In the genomic region with DNA sequence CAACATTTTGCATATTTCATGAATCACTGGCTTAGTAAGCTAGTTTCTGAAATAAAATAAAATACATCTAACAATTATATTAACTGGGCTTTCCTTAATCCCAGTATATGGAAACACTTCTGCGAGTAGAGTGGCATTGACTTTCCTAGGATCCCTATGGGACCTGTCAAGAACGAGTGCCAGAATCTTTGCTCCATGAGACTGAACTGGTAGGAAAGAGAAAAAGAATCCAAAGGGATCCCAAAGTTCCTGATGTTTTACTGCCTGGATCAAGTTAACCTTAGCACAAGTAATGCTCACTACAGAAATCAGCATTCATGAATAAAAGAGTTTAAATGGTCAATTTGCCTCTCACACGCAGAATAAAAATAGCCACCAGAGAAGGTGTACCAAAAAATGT, we compare ENCODE assay signal across 23 mouse cellular contexts. TPM values are rescaled to one million over a fixed set of nuclear protein-coding genes. Genes with fewer than 3 reads are reported as not detected.
DNase-seq lines count a peak whose midpoint lies in the region; ATAC-seq and TF ChIP-seq lines count a peak whose summit lies in the region.
"Had no signal": no experiment of that assay in that cellular context is flagged by ENCODE, and none has a peak within 500 bp of the region (broad histone marks: within the 10 kb centered on the region; RNA-seq: fewer than 3 reads in every experiment).

No protein-coding gene starts in this region.

- TF ChIP-seq CTCF in midbrain, postnatal 0 days (IDR thresholded peaks at IDR 0.05) = no peak
- TF ChIP-seq CTCF in brain, embryonic 14.5 days (IDR thresholded peaks at IDR 0.05; ENCODE audit: borderline replicate concordance, extremely low read depth, insufficient read depth, insufficient read length) = no peak

- H3K27ac ChIP-seq in midbrain, embryonic 11.5 days (ENCODE audit: low read depth, low read length) = no peak overlapping the region
- H3K27ac ChIP-seq in midbrain, embryonic 16.5 days (ENCODE audit: low read length) = no peak overlapping the region
- 0 out of 2 replicates have a peak overlapping the region, but pooled peaks have one; percentile 9 for H3K27ac ChIP-seq in midbrain, embryonic 13.5 days
- no peak overlapping the region for H3K27ac ChIP-seq in midbrain, postnatal 0 days (ENCODE audit: low read depth, low read length)
- H3K27ac ChIP-seq: embryonic facial prominence, embryonic 10.5 days; embryonic facial prominence, embryonic 12.5 days; forebrain, embryonic 13.5 days; forebrain, embryonic 15.5 days had no signal

- no peaks in the 10 kb centered on the region for H3K9me3 ChIP-seq in midbrain, embryonic 11.5 days (ENCODE audit: control insufficient read depth, low read length)
- H3K9me3 ChIP-seq in midbrain, embryonic 16.5 days (replicated peaks; ENCODE audit: control insufficient read depth, low read length, poor library complexity, severe bottlenecking) = no peaks in the 10 kb centered on the region
- H3K9me3 ChIP-seq in midbrain, embryonic 13.5 days = no peaks in the 10 kb centered on the region
- no peaks in the 10 kb centered on the region for H3K9me3 ChIP-seq in midbrain, postnatal 0 days (ENCODE audit: low read length)
- H3K9me3 ChIP-seq: embryonic facial prominence, embryonic 10.5 days; embryonic facial prominence, embryonic 12.5 days; forebrain, embryonic 13.5 days; forebrain, embryonic 15.5 days had no signal

- H3K36me3 ChIP-seq in midbrain, embryonic 11.5 days (ENCODE audit: control insufficient read depth, insufficient read depth, low read length) = no peaks in the 10 kb centered on the region
- H3K36me3 ChIP-seq in midbrain, embryonic 16.5 days (ENCODE audit: control insufficient read depth, insufficient read depth, low read length) = no peaks in the 10 kb centered on the region
- H3K36me3 ChIP-seq in midbrain, embryonic 13.5 days = no peaks in the 10 kb centered on the region
- H3K36me3 ChIP-seq in midbrain, postnatal 0 days (ENCODE audit: insufficient read depth, low read length) = no peaks in the 10 kb centered on the region
- H3K36me3 ChIP-seq: embryonic facial prominence, embryonic 10.5 days; embryonic facial prominence, embryonic 12.5 days; forebrain, embryonic 15.5 days; G1E had no signal

- no peak overlapping the region for H3K4me3 ChIP-seq in midbrain, embryonic 11.5 days (ENCODE audit: low read depth, low read length)
- no peak overlapping the region for H3K4me3 ChIP-seq in midbrain, embryonic 16.5 days (ENCODE audit: low read depth, low read length)
- no peak overlapping the region for H3K4me3 ChIP-seq in midbrain, embryonic 13.5 days (replicated peaks)
- no peak overlapping the region for H3K4me3 ChIP-seq in midbrain, postnatal 0 days (ENCODE audit: low read depth, low read length)
- H3K4me3 ChIP-seq: embryonic facial prominence, embryonic 10.5 days; embryonic facial prominence, embryonic 12.5 days; forebrain, embryonic 13.5 days; forebrain, embryonic 15.5 days had no signal

- H3K9ac ChIP-seq in midbrain, embryonic 11.5 days (ENCODE audit: low read length) = no peak overlapping the region
- H3K9ac ChIP-seq in midbrain, embryonic 16.5 days (ENCODE audit: low read depth, low read length) = no peak overlapping the region
- no peak overlapping the region for H3K9ac ChIP-seq in midbrain, embryonic 13.5 days (replicated peaks)
- H3K9ac ChIP-seq in midbrain, postnatal 0 days (replicated peaks; ENCODE audit: low read length, poor library complexity, severe bottlenecking) = no peak overlapping the region
- H3K9ac ChIP-seq: embryonic facial prominence, embryonic 12.5 days; forebrain, embryonic 13.5 days; forebrain, embryonic 15.5 days; forebrain, postnatal 0 days had no signal

- peaks cover 11% of the 10 kb centered on the region; the same call in 1 of the 2 replicates for H3K4me1 ChIP-seq in midbrain, embryonic 11.5 days (ENCODE audit: control insufficient read depth, insufficient read depth, low read length)
- peaks cover 2% of the 10 kb centered on the region; the same call in 1 of the 2 replicates for H3K4me1 ChIP-seq in midbrain, embryonic 16.5 days (ENCODE audit: control insufficient read depth, insufficient read depth, low read length)
- H3K4me1 ChIP-seq in midbrain, embryonic 13.5 days (replicated peaks) = peaks cover 18% of the 10 kb centered on the region
- H3K4me1 ChIP-seq in midbrain, postnatal 0 days (ENCODE audit: insufficient read depth, low read length) = no peaks in the 10 kb centered on the region
- H3K4me1 ChIP-seq: embryonic facial prominence, embryonic 12.5 days had no signal

- no peaks in the 10 kb centered on the region for H3K27me3 ChIP-seq in midbrain, embryonic 11.5 days (ENCODE audit: control insufficient read depth, insufficient read depth, low read length)
- no peaks in the 10 kb centered on the region for H3K27me3 ChIP-seq in midbrain, embryonic 16.5 days (ENCODE audit: control insufficient read depth, insufficient read depth, low read depth, low read length)
- no peaks in the 10 kb centered on the region for H3K27me3 ChIP-seq in midbrain, embryonic 13.5 days
- no peaks in the 10 kb centered on the region for H3K27me3 ChIP-seq in midbrain, postnatal 0 days (ENCODE audit: insufficient read depth, low read length)
- H3K27me3 ChIP-seq: CH12.LX; embryonic facial prominence, embryonic 12.5 days; forebrain, embryonic 13.5 days; forebrain, embryonic 15.5 days had no signal

- ATAC-seq in midbrain, embryonic 11.5 days (ENCODE audit: low FRiP score) = no peak
- ATAC-seq in midbrain, embryonic 16.5 days = no peak
- no peak for ATAC-seq in midbrain, embryonic 13.5 days
- no peak for ATAC-seq in midbrain, postnatal 0 days (ENCODE audit: low FRiP score)
- ATAC-seq: activated CD4-positive, CD25-positive, alpha-beta regulatory T cell, adult 4 months; CD4-positive, CD25-positive, alpha-beta regulatory T cell, adult 4 months; forebrain, embryonic 13.5 days; forebrain, embryonic 15.5 days; forebrain, postnatal 0 days; Patski had no signal

- H3K4me2 ChIP-seq in midbrain, embryonic 11.5 days = no peak overlapping the region
- no peak overlapping the region for H3K4me2 ChIP-seq in midbrain, embryonic 16.5 days (ENCODE audit: low read length)
- no peak overlapping the region for H3K4me2 ChIP-seq in midbrain, embryonic 13.5 days (replicated peaks)
- H3K4me2 ChIP-seq in midbrain, postnatal 0 days (ENCODE audit: low read depth, low read length, poor library complexity, severe bottlenecking) = no peak overlapping the region
- H3K4me2 ChIP-seq: embryonic facial prominence, embryonic 12.5 days; forebrain, embryonic 13.5 days; forebrain, embryonic 15.5 days had no signal

- peak; percentile 18 for DNase-seq in cerebellum, adult 9-10 months
- DNase-seq in cerebellum, adult 11-12 months = no peak
- peak; percentile 82 for DNase-seq in midbrain, embryonic 11.5 days (ENCODE audit: low spot score, missing footprints)
- no peak for DNase-seq in midbrain, postnatal 0 days (ENCODE audit: low spot score)
- DNase-seq in brain, embryonic 14.5 days (ENCODE audit: low read depth) = peak; percentile 48
- DNase-seq: adrenal gland, adult 8-10 months; adrenal gland, postnatal 14 days; B cell, adult 2 months; cerebellum, adult 2 months; cerebellum, adult 9-11 months; cerebellum, postnatal 25 days; forebrain, postnatal 0 days had no signal

- 54% methylated on average over 3 of the region's 3 CpGs for WGBS in midbrain, embryonic 11.5 days
- WGBS in midbrain, embryonic 16.5 days = 39% methylated on average over 3 of the region's 3 CpGs
- WGBS in midbrain, embryonic 13.5 days = 43% methylated on average over 3 of the region's 3 CpGs
- WGBS in midbrain, postnatal 0 days = 42% methylated on average over 3 of the region's 3 CpGs

- TF ChIP-seq POLR2A in brain, embryonic 14.5 days (IDR thresholded peaks at IDR 0.05; ENCODE audit: borderline replicate concordance, extremely low read depth, insufficient read depth, insufficient read length, poor library complexity, severe bottlenecking) = no peak

RNA-seq across cellular contexts. Expression of a gene that starts 49.0 kb away (rescaled TPM):
- 28.5 and 33.0 TPM in 2 replicates for polyA plus RNA-seq in midbrain, embryonic 11.5 days (2014; fragmentation: Nextera tagmentation; extraction: Ambion mirVana)
- 56.9 and 59.2 TPM in 2 replicates for polyA plus RNA-seq in midbrain, embryonic 16.5 days (2015; fragmentation: Nextera tagmentation; extraction: Ambion mirVana)
- 51.4 and 57.7 TPM in 2 replicates for polyA plus RNA-seq in midbrain, embryonic 13.5 days (2015; fragmentation: Nextera tagmentation; extraction: Ambion mirVana)
- total RNA-seq in midbrain, postnatal 0 days (2014; rRNA removed) = 20.1 and 28.5 TPM in 2 replicates
- polyA plus RNA-seq in midbrain, postnatal 0 days (2015; fragmentation: Nextera tagmentation; extraction: Ambion mirVana) = 47.3 and 48.6 TPM in 2 replicates
- polyA plus RNA-seq in brain, embryonic 14.5 days (2012; rRNA removed) = 31.3 and 32.2 TPM in 2 replicates
- total RNA-seq: CH12.LX, G1E had no signal
- polyA plus RNA-seq: activated CD4-positive, CD25-positive, alpha-beta regulatory T cell, adult 4 months; CD4-positive, CD25-positive, alpha-beta regulatory T cell, adult 4 months; G1E; Patski had no signal

Comparison
In these comparisons a context has a peak if more than half of its experiments do, and no peak if none do; other contexts are left out.
1. DNase-seq: peak in cerebellum, adult 9-10 months (single experiment), midbrain, embryonic 11.5 days (single experiment) and brain, embryonic 14.5 days (single experiment); none in cerebellum, adult 11-12 months (single experiment) and midbrain, postnatal 0 days (single experiment).